ENCODE assay signal across 11 mouse cellular contexts in the genomic region with DNA sequence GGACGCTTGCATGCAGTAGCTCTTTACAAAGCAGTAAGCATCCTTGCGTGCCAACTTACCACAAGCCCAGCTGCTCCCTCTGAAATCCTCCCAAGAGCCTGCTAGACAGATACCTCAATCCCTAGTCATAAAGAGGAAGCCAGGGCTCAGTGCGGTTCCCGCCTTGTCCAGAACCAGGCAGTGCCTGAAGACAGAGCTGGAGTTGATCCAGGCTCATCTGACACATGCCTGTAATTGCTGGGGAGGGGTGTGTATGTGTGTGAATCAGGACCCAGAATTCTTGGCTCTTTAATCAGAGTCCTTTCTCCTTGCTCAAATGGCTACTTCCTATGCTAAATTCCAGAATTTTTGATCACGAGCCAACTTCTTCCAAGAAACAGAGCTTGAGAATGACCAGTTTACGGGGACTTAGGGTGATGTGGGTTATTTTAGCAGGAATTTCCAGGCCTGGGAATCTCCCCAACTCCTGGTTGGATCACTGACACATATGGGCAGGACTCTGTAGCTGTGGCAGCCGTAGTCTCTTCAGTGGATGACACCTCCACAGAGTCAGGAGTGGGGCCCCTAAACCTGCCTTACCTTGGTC. TPM values are rescaled to one million over a fixed set of nuclear protein-coding genes. Genes with fewer than 3 reads are reported as not detected.
DNase-seq lines count a peak whose midpoint lies in the region; ATAC-seq and TF ChIP-seq lines count a peak whose summit lies in the region.
"Had no signal": no experiment of that assay in that cellular context is flagged by ENCODE, and none has a peak within 500 bp of the region (broad histone marks: within the 10 kb centered on the region; RNA-seq: fewer than 3 reads in every experiment).

No protein-coding gene starts in this region.

- H3K79me2 ChIP-seq in C2C12 (ENCODE audit: control insufficient read depth, insufficient read depth), result no peaks in the 10 kb centered on the region

- H3K79me3 ChIP-seq in C2C12 (ENCODE audit: low read depth), result no peaks in the 10 kb centered on the region

- no peaks in the 10 kb centered on the region for H3K4me1 ChIP-seq in heart, embryonic 11.5 days (ENCODE audit: control insufficient read depth, insufficient read depth, low read length)
- peaks cover 21% of the 10 kb centered on the region for H3K4me1 ChIP-seq in forebrain, embryonic 16.5 days (replicated peaks; ENCODE audit: control insufficient read depth, insufficient read depth, low read length)

- H3K9ac ChIP-seq in heart, embryonic 11.5 days (ENCODE audit: low read depth, low read length), result no peak overlapping the region
- H3K9ac ChIP-seq in forebrain, embryonic 16.5 days (replicated peaks; ENCODE audit: low read depth, low read length), result no peak overlapping the region
- H3K9ac ChIP-seq: embryonic facial prominence, embryonic 13.5 days; limb, embryonic 12.5 days had no signal

- H3K27ac ChIP-seq in heart, embryonic 11.5 days (ENCODE audit: low read depth, low read length), result no peak overlapping the region
- no peak overlapping the region for H3K27ac ChIP-seq in forebrain, embryonic 16.5 days (ENCODE audit: low read length)
- H3K27ac ChIP-seq: embryonic facial prominence, embryonic 13.5 days; limb, embryonic 12.5 days had no signal

- intact Hi-C loops in left cerebral cortex, postnatal 14 days (cut with DNase I), result no loop called here

- H3K9me3 ChIP-seq in heart, embryonic 11.5 days (replicated peaks; ENCODE audit: control insufficient read depth, low read length), result no peaks in the 10 kb centered on the region; the same call in 1 of the 2 replicates
- no peaks in the 10 kb centered on the region for H3K9me3 ChIP-seq in forebrain, embryonic 16.5 days (ENCODE audit: control insufficient read depth, low read length)
- H3K9me3 ChIP-seq: embryonic facial prominence, embryonic 13.5 days; limb, embryonic 12.5 days had no signal

- peak; percentile 11 to 21 for DNase-seq in heart, adult 18-20 months
- peak; percentile 23 to 38 for DNase-seq in left cerebral cortex, postnatal 14 days (ENCODE audit: low spot score in 2 of 2)
- no peak for DNase-seq in left cerebral cortex, adult 11 months (ENCODE audit: low spot score)
- no peak for DNase-seq in thymus, adult 18-20 months
- no peak for DNase-seq in T-cell, adult 2 months (ENCODE audit: low spot score)

- no peaks in the 10 kb centered on the region; the same call in 1 of the 2 replicates for H3K27me3 ChIP-seq in heart, embryonic 11.5 days (ENCODE audit: control insufficient read depth, insufficient read depth, low read length)
- H3K27me3 ChIP-seq in C2C12 (ENCODE audit: control insufficient read depth, insufficient read depth, insufficient read length), result no peaks in the 10 kb centered on the region
- no peaks in the 10 kb centered on the region for H3K27me3 ChIP-seq in forebrain, embryonic 16.5 days (replicated peaks; ENCODE audit: control insufficient read depth, insufficient read depth, low read length)
- H3K27me3 ChIP-seq: embryonic facial prominence, embryonic 13.5 days; limb, embryonic 12.5 days had no signal

- no peak overlapping the region for H3ac ChIP-seq in C2C12 (ENCODE audit: control insufficient read depth, insufficient read length, low read depth)

- no peak overlapping the region for H3K4me2 ChIP-seq in heart, embryonic 11.5 days
- H3K4me2 ChIP-seq in forebrain, embryonic 16.5 days (ENCODE audit: low read length), result no peak overlapping the region
- H3K4me2 ChIP-seq: embryonic facial prominence, embryonic 13.5 days; limb, embryonic 12.5 days had no signal

- no peaks in the 10 kb centered on the region for H3K36me3 ChIP-seq in heart, embryonic 11.5 days (ENCODE audit: control insufficient read depth, insufficient read depth, low read length)
- H3K36me3 ChIP-seq in C2C12 (ENCODE audit: control insufficient read depth, insufficient read depth), result no peaks in the 10 kb centered on the region
- H3K36me3 ChIP-seq in forebrain, embryonic 16.5 days (ENCODE audit: control insufficient read depth, insufficient read depth), result no peaks in the 10 kb centered on the region
- H3K36me3 ChIP-seq: embryonic facial prominence, embryonic 13.5 days; limb, embryonic 12.5 days had no signal

- 71% methylated on average over 7 of the region's 7 CpGs for WGBS in heart, embryonic 11.5 days (ENCODE audit: insufficient replicate concordance)
- WGBS in forebrain, embryonic 16.5 days, result 50% methylated on average over 7 of the region's 7 CpGs

- no peak for ATAC-seq in heart, embryonic 11.5 days (replicated peaks; ENCODE audit: insufficient number of reproducible peaks, low FRiP score, low TSS enrichment)
- peak; percentile 85 for ATAC-seq in forebrain, embryonic 16.5 days

- no peak overlapping the region for H3K4me3 ChIP-seq in heart, embryonic 11.5 days (ENCODE audit: low read depth, low read length)
- no peak overlapping the region for H3K4me3 ChIP-seq in C2C12 (ENCODE audit: insufficient read depth, poor library complexity, severe bottlenecking)
- H3K4me3 ChIP-seq in forebrain, embryonic 16.5 days (replicated peaks; ENCODE audit: low read length), result no peak overlapping the region
- H3K4me3 ChIP-seq: embryonic facial prominence, embryonic 13.5 days; limb, embryonic 12.5 days had no signal

- TF ChIP-seq CTCF in C2C12 (IDR thresholded peaks at IDR 0.05; ENCODE audit: control insufficient read depth, insufficient read depth, insufficient read length), result no peak

TF ChIP-seq in C2C12, 6 proteins besides CTCF, POLR2A, EP300 and RAD21:
- TF ChIP-seq USF1 (IDR thresholded peaks at IDR 0.05; ENCODE audit: low read depth) (peak; percentile 5), MYOG (IDR thresholded peaks at IDR 0.05; ENCODE audit: control insufficient read depth, extremely low read depth, insufficient read length) (no peak), MAX (IDR thresholded peaks at IDR 0.05) (peak; percentile 65), CEBPB (IDR thresholded peaks at IDR 0.05; ENCODE audit: low read depth) (no peak), FOSL1 (IDR thresholded peaks at IDR 0.05; ENCODE audit: insufficient read depth, low read length, poor library complexity, severe bottlenecking) (peak; percentile 31), MYOD1 (IDR thresholded peaks at IDR 0.05; ENCODE audit: control insufficient read depth, insufficient read length, low read depth) (peak; percentile 73)

RNA-seq across cellular contexts. Expression of a gene that starts 30.3 kb away (rescaled TPM):
- total RNA-seq in heart, adult 18-20 months (2021), result 1 to 10 TPM; 2.3 TPM
- 6.4 and 6.8 TPM in 2 replicates for polyA plus RNA-seq in heart, embryonic 11.5 days (2014; fragmentation: Nextera tagmentation; extraction: Ambion mirVana)
- 1 to 10 TPM; 4.4 to 4.5 TPM for total RNA-seq in left cerebral cortex, postnatal 14 days (2021)
- 9.6 TPM for polyA plus RNA-seq in C2C12 (2012; fragmentation: generic; extraction: Trizol)
- 7.9 and 8.0 TPM in 2 replicates for polyA plus RNA-seq in forebrain, embryonic 16.5 days (2015; fragmentation: Nextera tagmentation; extraction: Ambion mirVana)
- total RNA-seq: hematopoietic stem cell, adult 5-6 weeks had no signal

RNA-seq across cellular contexts. Expression of a gene that starts 48.8 kb away (rescaled TPM):
- total RNA-seq in heart, adult 18-20 months (2021), result under 1 TPM in 1 of 2 experiments, not detected in 1; 0.07 TPM
- 0.10 TPM in 1 of 2 replicates, not detected in the other for polyA plus RNA-seq in heart, embryonic 11.5 days (2014; fragmentation: Nextera tagmentation; extraction: Ambion mirVana)
- under 1 TPM in 1 of 2 experiments, not detected in 1; 0.25 TPM for total RNA-seq in left cerebral cortex, postnatal 14 days (2021)
- not detected for polyA plus RNA-seq in C2C12 (2012; fragmentation: generic; extraction: Trizol)
- not detected in 2 replicates for polyA plus RNA-seq in forebrain, embryonic 16.5 days (2015; fragmentation: Nextera tagmentation; extraction: Ambion mirVana)
- total RNA-seq: hematopoietic stem cell, adult 5-6 weeks had no signal
- polyA plus RNA-seq: embryonic facial prominence, embryonic 13.5 days had no signal

Comparison
In these comparisons a context has a peak if more than half of its experiments do, and no peak if none do; other contexts are left out.
1. DNase-seq: peak in heart, adult 18-20 months (2 of 2) and left cerebral cortex, postnatal 14 days (2 of 2); none in left cerebral cortex, adult 11 months (single experiment), thymus, adult 18-20 months (0 of 2) and T-cell, adult 2 months (single experiment).